Mouse (Mus musculus) forebrain, embryonic 11.5 days (tissue): Measurements from ENCODE around the gene Itpr1. TPM values are rescaled to one million over a fixed set of nuclear protein-coding genes. Genes with fewer than 3 reads are reported as not detected.

Experiments
- ATAC-seq: fragments of 200-750 bp; cut with Nextera tagmentation; replicated peaks from 2 replicates; pipeline ENCODE4 v1.8.0; 2017; ENCODE audit warnings: moderate TSS enrichment; ENCODE audit not compliant: low FRiP score
- DNase-seq: peaks from one replicate; pipeline ENCODE4 v3.0.0-alpha.2; 2017; ENCODE audit warnings: low spot score
- H3K27ac ChIP-seq: fragments of 300-500 bp; sonication (generic); 2 replicates; pipeline ENCODE4 v1.5.1; 2014; ENCODE audit warnings: low read depth, low read length
- H3K27me3 ChIP-seq: fragments of 300-500 bp; sonication (generic); 2 replicates; pipeline ENCODE4 v1.6.1; 2014; ENCODE audit warnings: mild to moderate bottlenecking, low read length, mixed read lengths; ENCODE audit not compliant: control insufficient read depth, insufficient read depth
- H3K36me3 ChIP-seq: fragments of 300-500 bp; sonication (generic); 2 replicates; pipeline ENCODE4 v1.6.1; 2014; ENCODE audit warnings: mild to moderate bottlenecking, low read length, moderate library complexity, mixed read lengths; ENCODE audit not compliant: control insufficient read depth, insufficient read depth
- H3K4me1 ChIP-seq: fragments of 300-500 bp; sonication (generic); replicated peaks from 2 replicates; pipeline ENCODE4 v1.6.1; 2014; ENCODE audit warnings: low read length, mixed read lengths; ENCODE audit not compliant: control insufficient read depth, insufficient read depth
- H3K4me2 ChIP-seq: fragments of 300-500 bp; sonication (generic); 2 replicates; pipeline ENCODE4 v1.6.1; 2014; ENCODE audit warnings: low read depth, mild to moderate bottlenecking, low read length, moderate library complexity, mixed read lengths; ENCODE audit not compliant: severe bottlenecking
- H3K4me3 ChIP-seq: fragments of 300-500 bp; sonication (generic); 2 replicates; pipeline ENCODE4 v1.5.1; 2014; ENCODE audit warnings: low read depth, low read length
- H3K9ac ChIP-seq: fragments of 300-500 bp; sonication (generic); 2 replicates; pipeline ENCODE4 v1.6.1; 2014; ENCODE audit warnings: low read length
- H3K9me3 ChIP-seq: fragments of 300-500 bp; sonication (generic); 2 replicates; pipeline ENCODE4 v1.6.1; 2016; ENCODE audit warnings: low read length, mixed read lengths; ENCODE audit not compliant: control insufficient read depth
- WGBS: fragments of 180-500 bp; shearing (Covaris S2); extraction: QIAGEN DNeasy Blood & Tissue Kit; methylation state at CpG from one replicate; pipeline ENCODE4 v1.1.7; 2014; 5-methylcytosine and 5-hydroxymethylcytosine counted together
- polyA plus RNA-seq: library from polyadenylated mRNA; unstranded; fragments of >200 nt; fragmentation: Nextera tagmentation; extraction: Ambion mirVana; gene quantifications from 2 replicates; pipeline ENCODE4 v1.2.1, GENCODE M21; 2014

Itpr1 gene
- polyA plus RNA-seq, 1 experiment from 2014 or later, result 8.1 TPM

- Histone ChIP-seq H3K4me3 (no peak overlapping the region), H3K36me3 (no peaks in the 10 kb centered on the region), H3K4me2 (no peak overlapping the region), H3K27me3 (no peaks in the 10 kb centered on the region), H3K4me1 (no peaks in the 10 kb centered on the region), H3K9ac (no peak overlapping the region), H3K27ac (no peak overlapping the region), H3K9me3 (no peaks in the 10 kb centered on the region)
- DNase-seq, result no peak
- 60% methylated on average over 11 of the region's 11 CpGs for WGBS
- no peak for ATAC-seq
Measured at GRCm38 (mm10) chr6:108306240-108306639, 93.3 kb downstream of the Itpr1 start.

DNA sequence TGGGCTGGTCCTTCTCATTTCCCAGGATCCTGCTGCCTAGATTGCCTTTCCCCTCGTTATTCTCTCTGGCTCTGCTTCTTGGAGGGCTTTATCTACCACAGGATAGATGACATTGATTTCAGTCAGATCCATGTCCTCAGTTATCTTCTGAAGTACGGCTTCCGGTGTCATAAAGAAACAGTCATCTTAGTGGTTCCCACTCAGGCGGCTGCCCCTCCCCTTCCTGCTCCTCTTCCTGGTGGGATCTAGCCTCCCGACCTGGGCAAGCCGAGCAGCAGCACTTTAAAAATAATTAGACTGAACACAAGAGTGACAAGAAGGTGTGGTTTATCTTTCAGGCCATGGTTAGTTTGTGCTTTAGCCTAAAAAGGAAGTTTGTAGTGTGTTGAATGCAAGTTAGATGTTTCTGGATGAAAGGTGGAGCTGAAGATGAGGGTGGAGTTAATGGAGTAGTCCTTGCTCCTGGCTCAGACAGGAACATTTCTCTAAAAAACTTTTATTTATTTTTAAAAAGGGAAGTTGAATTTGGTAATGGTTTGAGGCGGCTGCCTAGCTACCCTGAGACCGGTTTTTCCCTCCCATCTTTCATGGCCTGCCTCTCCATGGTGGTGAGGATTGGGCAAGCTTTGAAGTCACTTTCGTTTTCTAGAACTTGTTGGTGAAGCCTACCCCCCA, 94.2 kb downstream of the Itpr1 start:
- no peaks in the 10 kb centered on the region for H3K9me3 ChIP-seq
- H3K27me3 ChIP-seq, result no peaks in the 10 kb centered on the region
- no peak overlapping the region for H3K4me2 ChIP-seq
- no peaks in the 10 kb centered on the region for H3K4me1 ChIP-seq
- DNase-seq, result no peak
- ATAC-seq, result no peak
- H3K27ac ChIP-seq, result no peak overlapping the region
- no peak overlapping the region for H3K9ac ChIP-seq
- no peaks in the 10 kb centered on the region for H3K36me3 ChIP-seq
- no peak overlapping the region for H3K4me3 ChIP-seq
- 79% methylated on average over 9 of the region's 9 CpGs for WGBS

DNA sequence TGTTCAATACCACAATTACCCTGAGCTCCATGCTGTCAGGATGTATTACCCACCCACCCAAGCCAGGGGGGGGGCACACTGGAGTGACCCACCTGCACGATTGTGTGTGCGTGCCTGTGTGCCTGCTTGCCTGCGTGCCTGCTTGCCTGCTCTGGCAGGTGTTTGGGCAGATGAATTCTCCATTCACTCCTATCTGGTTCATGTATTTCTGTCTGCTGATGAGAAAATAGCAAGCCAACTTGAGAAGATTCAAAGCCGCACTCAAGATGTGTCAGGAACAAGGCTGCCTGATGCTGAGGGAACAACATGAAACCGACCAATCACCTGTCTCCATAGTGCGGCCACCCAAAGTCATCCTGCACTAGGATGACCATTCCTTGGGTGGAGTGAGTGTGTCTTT, 94.9 kb downstream of the Itpr1 start:
- Histone ChIP-seq H3K27me3 (no peaks in the 10 kb centered on the region), H3K9ac (no peak overlapping the region), H3K4me1 (no peaks in the 10 kb centered on the region), H3K27ac (no peak overlapping the region), H3K4me3 (no peak overlapping the region), H3K9me3 (no peaks in the 10 kb centered on the region), H3K36me3 (no peaks in the 10 kb centered on the region), H3K4me2 (no peak overlapping the region)
- WGBS, result 94% methylated on average over 6 of the region's 6 CpGs
- ATAC-seq (no peak), DNase-seq (no peak)

DNA sequence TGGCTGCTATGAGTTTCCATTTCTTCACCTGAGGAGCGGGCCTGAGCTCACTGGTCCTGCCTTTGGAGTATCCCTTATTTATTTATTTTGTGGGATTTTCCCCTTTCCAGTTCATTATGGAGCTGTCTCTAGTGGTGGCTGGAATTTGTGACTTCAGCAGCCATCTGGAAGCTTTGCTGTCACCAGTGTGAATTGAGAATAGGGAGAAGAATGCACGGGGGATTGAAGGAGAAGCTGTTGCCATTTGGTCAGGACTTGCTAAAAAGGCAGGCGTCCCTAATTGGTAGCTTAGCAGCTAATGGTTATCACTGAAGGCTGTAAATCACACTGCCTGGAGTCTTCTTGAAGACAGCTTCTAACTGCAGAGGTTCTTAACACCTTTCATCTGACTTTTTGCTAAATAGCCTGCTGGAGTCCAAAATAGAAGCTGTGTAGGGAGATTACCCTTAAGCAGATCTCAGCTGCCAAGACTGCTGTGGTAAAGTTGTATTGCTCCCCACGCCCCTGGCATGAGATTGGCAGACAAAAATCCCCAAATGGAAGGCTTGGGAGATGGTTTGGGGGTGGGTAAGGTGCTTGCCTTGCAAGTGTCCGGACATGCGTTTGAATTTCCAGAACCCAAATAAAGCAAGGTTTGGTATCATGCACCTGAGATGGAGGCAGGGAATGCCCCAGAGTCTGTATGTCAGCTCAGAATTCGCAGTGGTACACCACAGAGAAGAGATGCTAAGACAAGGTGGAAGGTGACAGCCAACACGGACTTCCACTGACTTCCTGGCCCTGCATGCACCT, 96.7 kb downstream of the Itpr1 start:
- Histone ChIP-seq H3K36me3 (no peaks in the 10 kb centered on the region), H3K9ac (no peak overlapping the region), H3K9me3 (no peaks in the 10 kb centered on the region), H3K4me1 (no peaks in the 10 kb centered on the region), H3K27me3 (no peaks in the 10 kb centered on the region), H3K27ac (no peak overlapping the region), H3K4me3 (no peak overlapping the region), H3K4me2 (no peak overlapping the region)
- DNase-seq, result no peak
- no peak for ATAC-seq
- WGBS, result 73% methylated on average over 8 of the region's 8 CpGs

GRCm38 (mm10) chr6:108313056-108313455, 100.2 kb downstream of the Itpr1 start:
- Histone ChIP-seq H3K4me3 (no peak overlapping the region), H3K36me3 (no peaks in the 10 kb centered on the region), H3K27me3 (no peaks in the 10 kb centered on the region), H3K4me2 (no peak overlapping the region), H3K9me3 (no peaks in the 10 kb centered on the region), H3K4me1 (no peaks in the 10 kb centered on the region), H3K9ac (no peak overlapping the region), H3K27ac (no peak overlapping the region)
- no peak for DNase-seq
- 87% methylated on average over 1 of the region's 1 CpGs for WGBS
- ATAC-seq, result no peak

GRCm38 (mm10) chr6:108313997-108314396, 101.1 kb downstream of the Itpr1 start:
- H3K9me3 ChIP-seq, result no peaks in the 10 kb centered on the region
- H3K36me3 ChIP-seq, result no peaks in the 10 kb centered on the region
- DNase-seq (no peak), ATAC-seq (no peak)
- H3K4me3 ChIP-seq, result no peak overlapping the region
- H3K27me3 ChIP-seq, result no peaks in the 10 kb centered on the region
- H3K4me1 ChIP-seq, result no peaks in the 10 kb centered on the region
- H3K4me2 ChIP-seq, result no peak overlapping the region
- 97% methylated on average over 1 of the region's 1 CpGs for WGBS
- H3K9ac ChIP-seq, result no peak overlapping the region
- H3K27ac ChIP-seq, result no peak overlapping the region

- Histone ChIP-seq H3K27me3 (no peaks in the 10 kb centered on the region), H3K4me3 (no peak overlapping the region), H3K4me1 (no peaks in the 10 kb centered on the region), H3K9ac (no peak overlapping the region), H3K27ac (no peak overlapping the region), H3K4me2 (no peak overlapping the region), H3K9me3 (no peaks in the 10 kb centered on the region), H3K36me3 (no peaks in the 10 kb centered on the region)
- ATAC-seq (no peak), DNase-seq (no peak)
- 79% methylated on average over 4 of the region's 4 CpGs for WGBS
Measured at GRCm38 (mm10) chr6:108316268-108316824, 103.5 kb downstream of the Itpr1 start.

DNA sequence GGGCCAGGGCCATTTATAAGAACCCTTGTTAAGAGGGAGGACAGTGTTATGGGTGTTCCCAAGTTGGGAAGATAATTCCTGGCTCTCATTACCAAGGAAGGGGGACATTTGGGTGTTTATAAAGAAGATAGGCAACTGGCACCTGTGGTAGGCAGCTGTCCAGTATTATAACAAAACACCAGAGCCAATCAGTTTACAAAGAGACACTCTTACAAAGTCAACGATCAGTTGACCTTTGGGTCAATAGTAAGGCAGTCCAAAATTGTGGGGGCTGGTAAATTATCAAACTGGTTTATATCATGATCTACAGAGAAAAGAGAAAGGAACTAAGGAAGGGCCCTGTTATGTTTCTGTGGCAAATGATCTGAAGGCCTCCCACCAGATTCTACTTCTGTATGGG, 104.1 kb downstream of the Itpr1 start:
- Histone ChIP-seq H3K36me3 (no peaks in the 10 kb centered on the region), H3K27ac (no peak overlapping the region), H3K4me3 (no peak overlapping the region), H3K27me3 (no peaks in the 10 kb centered on the region), H3K4me1 (no peaks in the 10 kb centered on the region), H3K9me3 (no peaks in the 10 kb centered on the region), H3K4me2 (no peak overlapping the region), H3K9ac (no peak overlapping the region)
- WGBS, result 94% methylated on average over 1 of the region's 1 CpGs
- ATAC-seq (no peak), DNase-seq (no peak)
